Mouse (Mus musculus): ENCODE measurements around the gene Szt2. TPM values are rescaled to one million over a fixed set of nuclear protein-coding genes. Genes with fewer than 3 reads are reported as not detected.
A peak's percentile ranks its signal among the peaks of the same experiment; 100 is the strongest.

The Szt2 gene
- polyA plus RNA-seq, 1 experiment from 2014 or later = 6.1 TPM

DNA sequence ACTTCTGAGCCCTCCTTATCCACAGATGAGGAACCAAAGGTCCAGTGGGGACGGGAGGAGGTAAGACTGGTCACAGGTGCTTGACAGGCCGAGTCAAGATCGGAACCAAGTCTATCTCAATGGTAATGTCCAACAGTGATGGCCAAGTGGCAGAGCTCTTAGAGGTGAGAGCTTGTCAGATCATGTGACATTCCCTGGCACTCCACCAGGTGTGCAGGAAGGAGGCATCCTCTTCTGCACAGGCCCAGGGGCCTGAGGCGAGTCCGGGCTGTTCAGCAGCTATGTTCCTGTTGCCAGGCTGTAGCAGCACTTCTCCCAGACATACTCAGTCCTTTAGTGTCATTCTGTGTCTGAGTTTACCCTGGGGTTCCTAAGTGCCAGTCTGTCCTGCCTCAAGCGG lies 46.2 kb downstream of the Szt2 start:
- ATAC-seq = no peak
- Histone ChIP-seq H3K27ac (ENCODE audit: low read length) (no peak overlapping the region), H3K4me1 (ENCODE audit: insufficient read depth, low read depth, low read length) (peaks cover 5% of the 10 kb centered on the region; the same call in 1 of the 2 replicates), H3K27me3 (replicated peaks; ENCODE audit: insufficient read depth, low read length) (no peaks in the 10 kb centered on the region), H3K36me3 (ENCODE audit: insufficient read depth, low read length) (peaks cover 26% of the 10 kb centered on the region), H3K4me2 (replicated peaks; ENCODE audit: low read depth, low read length) (no peak overlapping the region), H3K9ac (replicated peaks; ENCODE audit: low read depth) (no peak overlapping the region), H3K4me3 (ENCODE audit: low read depth, low read length) (no peak overlapping the region), H3K9me3 (ENCODE audit: low read length) (no peaks in the 10 kb centered on the region)
- 76% methylated on average over 6 of the region's 6 CpGs for WGBS
- TF ChIP-seq CTCF (IDR thresholded peaks at IDR 0.05) (no peak), EP300 (IDR thresholded peaks at IDR 0.05) (no peak)
- DNase-seq (ENCODE audit: low spot score) = no peak

DNA sequence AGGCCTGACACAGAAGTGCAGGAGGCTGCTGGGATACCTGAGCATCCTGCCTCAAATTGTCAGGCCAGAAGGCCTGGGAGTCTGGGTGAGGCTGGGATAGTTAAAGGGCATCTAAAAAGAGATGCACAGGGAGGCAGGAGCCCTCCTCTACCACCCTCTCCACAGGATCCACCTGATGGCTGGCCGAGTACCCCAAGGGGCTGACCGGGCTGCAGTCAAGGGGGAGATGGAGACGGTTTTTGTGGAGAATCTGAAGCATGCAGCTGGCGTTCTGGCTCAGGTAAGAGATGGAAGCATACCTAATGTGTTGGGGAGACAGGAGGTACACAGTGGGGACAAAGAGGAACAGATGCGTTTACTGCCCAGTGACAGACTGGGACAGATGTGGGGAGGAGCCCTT lies 47.6 kb downstream of the Szt2 start:
- WGBS = 84% methylated on average over 5 of the region's 5 CpGs
- ATAC-seq = no peak
- H3K4me1 ChIP-seq (ENCODE audit: insufficient read depth, low read depth, low read length) = peaks cover 5% of the 10 kb centered on the region; the same call in 1 of the 2 replicates

DNA sequence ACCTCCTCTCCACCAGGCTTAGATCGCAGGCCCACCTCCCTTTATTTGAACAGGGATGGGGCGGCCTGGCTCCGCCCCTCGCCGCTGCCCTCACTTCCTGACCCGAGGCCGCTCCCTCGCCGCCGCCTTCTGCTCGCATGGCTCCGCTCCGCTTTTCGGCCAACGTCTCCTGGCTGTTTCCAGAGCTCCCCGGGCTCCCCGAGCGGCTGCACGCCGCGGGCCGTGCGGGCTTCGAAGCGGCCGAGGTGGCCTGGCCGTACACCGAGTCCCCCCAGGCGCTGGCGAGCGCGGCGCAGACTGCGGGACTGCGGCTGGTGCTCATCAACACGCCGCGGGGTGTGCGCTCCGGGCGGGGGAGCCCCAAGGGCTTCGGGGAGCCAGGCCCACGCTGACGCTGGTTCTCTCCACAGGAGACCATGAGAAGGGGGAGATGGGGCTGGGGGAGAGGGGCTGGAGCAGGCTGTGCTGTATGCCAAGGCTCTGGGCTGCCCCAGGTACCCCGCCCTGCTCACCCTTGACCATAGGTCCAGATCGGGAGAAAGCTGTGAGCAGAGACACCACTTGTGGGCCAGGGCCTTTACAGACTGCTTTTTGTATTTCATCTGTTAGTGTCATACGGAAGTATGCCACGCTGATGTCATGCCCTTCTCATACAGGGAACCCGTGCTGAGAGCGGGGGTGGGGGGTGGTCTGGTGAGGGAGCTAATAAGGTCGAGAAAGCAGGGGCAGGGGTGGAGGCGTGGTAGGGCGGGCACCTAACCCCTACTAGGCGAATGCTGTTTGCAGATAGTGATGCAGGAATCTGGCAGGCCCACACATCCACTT lies 49.0 kb downstream of the Szt2 start:
- no peaks in the 10 kb centered on the region for H3K9me3 ChIP-seq (ENCODE audit: low read length)
- DNase-seq (ENCODE audit: low spot score) = peak; percentile 79
- H3K9ac ChIP-seq (replicated peaks; ENCODE audit: low read depth) = peak overlapping the region; percentile 60
- ATAC-seq = peak; percentile 82
- H3K27me3 ChIP-seq (replicated peaks; ENCODE audit: insufficient read depth, low read length) = no peaks in the 10 kb centered on the region
- TF ChIP-seq EP300 (IDR thresholded peaks at IDR 0.05) (no peak), CTCF (IDR thresholded peaks at IDR 0.05) (no peak)
- H3K36me3 ChIP-seq (ENCODE audit: insufficient read depth, low read length) = peaks cover 15% of the 10 kb centered on the region
- WGBS = 2% methylated on average over 46 of the region's 54 CpGs
- peak overlapping the region; percentile 68 for H3K27ac ChIP-seq (ENCODE audit: low read length)
- peak overlapping the region; percentile 68 for H3K4me3 ChIP-seq (ENCODE audit: low read depth, low read length)
- H3K4me1 ChIP-seq (ENCODE audit: insufficient read depth, low read depth, low read length) = peaks cover 5% of the 10 kb centered on the region; the same call in 1 of the 2 replicates
- H3K4me2 ChIP-seq (replicated peaks; ENCODE audit: low read depth, low read length) = peak overlapping the region; percentile 84

More for the DNA sequence above, 47.6 kb downstream of the Szt2 start:
- Histone ChIP-seq H3K36me3 (ENCODE audit: insufficient read depth, low read length) (peaks cover 26% of the 10 kb centered on the region), H3K4me2 (replicated peaks; ENCODE audit: low read depth, low read length) (no peak overlapping the region), H3K27ac (ENCODE audit: low read length) (no peak overlapping the region), H3K4me3 (ENCODE audit: low read depth, low read length) (no peak overlapping the region), H3K27me3 (replicated peaks; ENCODE audit: insufficient read depth, low read length) (no peaks in the 10 kb centered on the region), H3K9me3 (ENCODE audit: low read length) (no peaks in the 10 kb centered on the region), H3K9ac (replicated peaks; ENCODE audit: low read depth) (no peak overlapping the region)
- no peak for TF ChIP-seq EP300 (IDR thresholded peaks at IDR 0.05)
- DNase-seq (ENCODE audit: low spot score) = no peak

DNA sequence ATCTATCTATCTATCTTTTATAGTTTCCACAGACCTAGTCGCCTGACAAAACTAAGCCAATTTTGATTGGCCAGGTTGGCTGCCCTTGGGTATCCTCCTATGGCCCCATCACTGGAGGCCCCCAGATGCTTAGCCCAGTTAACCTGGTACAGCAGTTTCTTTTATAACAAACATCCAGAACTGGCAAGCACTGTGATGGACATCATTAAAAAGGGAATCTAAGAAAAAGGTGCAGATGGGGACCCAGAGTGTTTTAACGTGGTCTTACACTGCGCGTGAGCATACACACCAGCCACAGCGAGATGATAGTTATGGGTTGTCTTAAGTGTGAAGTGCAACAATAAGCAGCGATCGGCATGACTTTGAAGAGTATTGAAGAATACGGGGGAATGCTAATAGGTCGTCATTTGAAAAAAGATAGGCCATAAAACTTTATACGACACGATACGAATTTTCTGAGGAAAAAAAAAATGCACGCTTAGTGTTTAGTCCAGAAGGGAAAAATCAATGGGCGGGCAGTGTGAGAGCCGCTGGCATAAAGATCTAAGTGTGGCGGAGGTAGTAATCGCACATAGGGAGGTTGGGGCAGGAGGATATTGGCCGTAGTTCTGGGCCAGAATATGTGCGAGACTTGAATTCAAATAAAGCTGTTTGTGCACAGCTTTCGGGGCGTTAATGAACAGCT lies 49.7 kb downstream of the Szt2 start:
- TF ChIP-seq EP300 (IDR thresholded peaks at IDR 0.05) (no peak), CTCF (IDR thresholded peaks at IDR 0.05) (no peak)
- Histone ChIP-seq H3K9ac (replicated peaks; ENCODE audit: low read depth) (peak overlapping the region; percentile 60), H3K4me3 (ENCODE audit: low read depth, low read length) (peak overlapping the region; percentile 68), H3K4me1 (ENCODE audit: insufficient read depth, low read depth, low read length) (peaks cover 5% of the 10 kb centered on the region; the same call in 1 of the 2 replicates), H3K27me3 (replicated peaks; ENCODE audit: insufficient read depth, low read length) (no peaks in the 10 kb centered on the region), H3K9me3 (ENCODE audit: low read length) (no peaks in the 10 kb centered on the region), H3K36me3 (ENCODE audit: insufficient read depth, low read length) (peaks cover 7% of the 10 kb centered on the region), H3K27ac (ENCODE audit: low read length) (peak overlapping the region; percentile 68; the same call in 1 of the 2 replicates), H3K4me2 (replicated peaks; ENCODE audit: low read depth, low read length) (peak overlapping the region; percentile 84)
- WGBS = 14% methylated on average over 21 of the region's 21 CpGs
- peak; percentile 48 for ATAC-seq
- no peak for DNase-seq (ENCODE audit: low spot score)

DNA sequence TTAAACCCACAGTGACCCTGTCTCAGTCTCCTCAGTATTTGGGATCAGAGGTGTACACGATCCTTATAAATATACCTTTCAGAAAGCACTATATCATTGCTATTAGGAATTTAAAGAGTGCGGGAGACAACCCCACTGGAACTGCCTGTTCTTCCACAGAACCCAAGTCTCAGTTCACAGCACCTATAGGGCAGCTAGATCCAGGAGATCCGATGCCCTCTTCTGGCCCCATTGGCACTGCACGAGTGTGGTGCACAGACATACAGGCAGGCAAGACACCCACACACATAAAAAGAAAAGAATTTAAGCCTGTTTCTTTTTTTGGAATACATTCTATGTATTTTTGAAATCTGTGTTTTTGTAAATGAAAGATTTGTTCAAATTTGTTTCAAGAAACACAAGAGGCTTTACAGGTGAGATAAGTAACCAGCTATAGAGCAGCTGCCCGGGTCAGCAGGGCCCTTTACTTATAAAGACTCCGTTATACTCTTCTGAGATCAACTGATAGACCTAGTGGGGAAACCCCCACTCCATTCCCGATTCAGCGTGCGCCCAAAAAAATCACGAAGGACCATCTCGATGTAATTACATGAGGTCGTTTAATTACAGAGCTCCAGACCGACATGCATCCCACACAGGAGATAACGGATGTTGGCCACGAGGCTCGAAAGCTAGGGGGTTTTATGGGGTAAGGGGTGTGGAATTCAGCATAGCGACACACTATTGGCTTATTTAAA lies 50.7 kb downstream of the Szt2 start:
- Histone ChIP-seq H3K4me2 (replicated peaks; ENCODE audit: low read depth, low read length) (no peak overlapping the region), H3K4me1 (ENCODE audit: insufficient read depth, low read depth, low read length) (peaks cover 5% of the 10 kb centered on the region; the same call in 1 of the 2 replicates), H3K36me3 (ENCODE audit: insufficient read depth, low read length) (peaks cover 4% of the 10 kb centered on the region; the same call in 1 of the 2 replicates), H3K27ac (ENCODE audit: low read length) (no peak overlapping the region), H3K9ac (replicated peaks; ENCODE audit: low read depth) (no peak overlapping the region), H3K27me3 (replicated peaks; ENCODE audit: insufficient read depth, low read length) (no peaks in the 10 kb centered on the region), H3K9me3 (ENCODE audit: low read length) (no peaks in the 10 kb centered on the region), H3K4me3 (ENCODE audit: low read depth, low read length) (no peak overlapping the region)
- 80% methylated on average over 17 of the region's 17 CpGs for WGBS
- no peak for TF ChIP-seq CTCF (IDR thresholded peaks at IDR 0.05)
- no peak for TF ChIP-seq EP300 (IDR thresholded peaks at IDR 0.05)
- DNase-seq (ENCODE audit: low spot score) = no peak
- no peak for ATAC-seq

DNA sequence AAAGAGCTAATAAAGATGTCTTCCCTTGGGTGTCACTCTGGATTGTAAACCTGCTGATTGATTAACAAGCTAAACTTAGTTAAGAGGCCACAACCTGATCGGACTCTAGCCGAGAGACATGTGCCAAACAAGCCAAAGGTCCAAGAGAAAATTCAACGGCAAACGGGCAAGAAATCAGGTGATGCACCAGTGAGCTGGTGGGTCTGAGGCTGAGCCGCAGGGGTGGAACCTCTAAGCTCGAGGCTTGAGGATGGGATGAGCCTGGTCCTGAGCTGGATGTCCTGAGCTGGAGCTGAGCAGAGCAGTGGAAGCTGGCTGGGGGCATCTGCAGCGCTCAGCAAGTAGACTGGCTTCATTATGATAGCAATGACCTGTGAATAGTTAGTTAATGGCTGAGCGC lies 51.6 kb downstream of the Szt2 start:
- 82% methylated on average over 8 of the region's 8 CpGs for WGBS
- no peaks in the 10 kb centered on the region for H3K9me3 ChIP-seq (ENCODE audit: low read length)
- H3K36me3 ChIP-seq (ENCODE audit: insufficient read depth, low read length) = no peaks in the 10 kb centered on the region
- no peak overlapping the region for H3K27ac ChIP-seq (ENCODE audit: low read length)
- ATAC-seq (no peak), DNase-seq (ENCODE audit: low spot score) (no peak)
- no peaks in the 10 kb centered on the region for H3K27me3 ChIP-seq (replicated peaks; ENCODE audit: insufficient read depth, low read length)
- no peak for TF ChIP-seq CTCF (IDR thresholded peaks at IDR 0.05)
- no peak for TF ChIP-seq EP300 (IDR thresholded peaks at IDR 0.05)
- H3K4me1 ChIP-seq (ENCODE audit: insufficient read depth, low read depth, low read length) = peaks cover 5% of the 10 kb centered on the region; the same call in 1 of the 2 replicates
- H3K4me2 ChIP-seq (replicated peaks; ENCODE audit: low read depth, low read length) = no peak overlapping the region
- H3K4me3 ChIP-seq (ENCODE audit: low read depth, low read length) = no peak overlapping the region
- H3K9ac ChIP-seq (replicated peaks; ENCODE audit: low read depth) = no peak overlapping the region
